Mouse (Mus musculus): ENCODE results near the gene Jade1. TPM values are rescaled to one million over a fixed set of nuclear protein-coding genes. Genes with fewer than 3 reads are reported as not detected.

The Jade1 gene
- total RNA-seq, 4 experiments from 2014 or later, result 46.6 to 57.7 (median 50.1) TPM

GRCm38 (mm10) chr3:41598412-41598811, 42.9 kb downstream of the Jade1 start:
- DNase-seq (ENCODE audit: low spot score in 2 of 2), result no peak

GRCm38 (mm10) chr3:41599226-41599625, 43.7 kb downstream of the Jade1 start:
- DNase-seq (ENCODE audit: low spot score in 2 of 2), result no peak

GRCm38 (mm10) chr3:41599806-41600589, 44.5 kb downstream of the Jade1 start:
- DNase-seq (ENCODE audit: low spot score in 2 of 2), result peak in 1 of 2 experiments; percentile 60

- DNase-seq (ENCODE audit: low spot score in 2 of 2), result no peak
These were observed 45.9 kb downstream of the Jade1 start for GRCm38 (mm10) chr3:41601226-41602020.

- no peak for DNase-seq (ENCODE audit: low spot score in 2 of 2)
These were observed 47.4 kb downstream of the Jade1 start for GRCm38 (mm10) chr3:41602933-41603332.

GRCm38 (mm10) chr3:41603470-41604019, 48.0 kb downstream of the Jade1 start:
- DNase-seq (ENCODE audit: low spot score in 2 of 2), result no peak

- peak in 1 of 2 experiments; percentile 4 for DNase-seq (ENCODE audit: low spot score in 2 of 2)
These were observed 49.2 kb downstream of the Jade1 start for GRCm38 (mm10) chr3:41604629-41605321.

- DNase-seq (ENCODE audit: low spot score in 2 of 2), result peak in 1 of 2 experiments; percentile 32
These were observed 50.2 kb downstream of the Jade1 start for GRCm38 (mm10) chr3:41605601-41606329.

- DNase-seq (ENCODE audit: low spot score in 2 of 2), result no peak
These were observed 50.8 kb downstream of the Jade1 start for GRCm38 (mm10) chr3:41606330-41606664.

GRCm38 (mm10) chr3:41607050-41607449, 51.5 kb downstream of the Jade1 start:
- DNase-seq (ENCODE audit: low spot score in 2 of 2), result no peak

- no peak for DNase-seq (ENCODE audit: low spot score in 2 of 2)
These were observed 51.9 kb downstream of the Jade1 start for GRCm38 (mm10) chr3:41607467-41607866.

GRCm38 (mm10) chr3:41609071-41609470, 53.5 kb downstream of the Jade1 start:
- no peak for DNase-seq (ENCODE audit: low spot score in 2 of 2)

- DNase-seq (ENCODE audit: low spot score in 2 of 2), result no peak
These were observed 56.7 kb downstream of the Jade1 start for GRCm38 (mm10) chr3:41612211-41612610.

- no peak for DNase-seq (ENCODE audit: low spot score in 2 of 2)
These were observed 58.2 kb downstream of the Jade1 start for GRCm38 (mm10) chr3:41613706-41614105.

- DNase-seq (ENCODE audit: low spot score in 2 of 2), result no peak
These were observed 58.9 kb downstream of the Jade1 start for GRCm38 (mm10) chr3:41614230-41614985.

GRCm38 (mm10) chr3:41618036-41618435, 62.5 kb downstream of the Jade1 start:
- DNase-seq (ENCODE audit: low spot score in 2 of 2), result no peak

- DNase-seq (ENCODE audit: low spot score in 2 of 2), result no peak
These were observed 63.0 kb downstream of the Jade1 start for GRCm38 (mm10) chr3:41618488-41618887.

GRCm38 (mm10) chr3:41620971-41621370, 65.4 kb downstream of the Jade1 start:
- DNase-seq (ENCODE audit: low spot score in 2 of 2), result no peak

GRCm38 (mm10) chr3:41655642-41656041, 100.1 kb downstream of the Jade1 start:
- no peak for DNase-seq (ENCODE audit: low spot score in 2 of 2)

Measured in left cerebral cortex, adult 8-10 months (tissue).